Mouse (Mus musculus): ENCODE results near the gene Sgce. TPM values are rescaled to one million over a fixed set of nuclear protein-coding genes. Genes with fewer than 3 reads are reported as not detected.
"Not testable (repeated sequence)": the region's sequence is repeated elsewhere in the genome, so short reads cannot be mapped to it uniquely, and the experiment has no call there.

The Sgce gene
- 31.9 and 32.7 TPM in 2 replicates for polyA plus RNA-seq (2012; rRNA removed)

- peak; percentile 18 to 65 for DNase-seq (ENCODE audit: extremely low spot score in 1 of 2, low spot score in 1 of 2)
These were observed at the start of gene Sgce, which contains the start of gene Peg10 for GRCm38 (mm10) chr6:4746696-4747439. Sgce (minus strand) TSS chr6:4747207. Peg10 (plus strand) TSS chr6:4747306.

GRCm38 (mm10) chr6:4796281-4796680 lies 49.3 kb upstream of the Sgce start:
- DNase-seq (ENCODE audit: extremely low spot score in 1 of 2, low spot score in 1 of 2): no peak

GRCm38 (mm10) chr6:4762252-4762651 lies 15.2 kb upstream of the Sgce start:
- DNase-seq (ENCODE audit: extremely low spot score in 1 of 2, low spot score in 1 of 2): no peak

GRCm38 (mm10) chr6:4761415-4762142 lies 14.6 kb upstream of the Sgce start:
- not testable (repeated sequence) for DNase-seq (ENCODE audit: extremely low spot score in 1 of 2, low spot score in 1 of 2)

GRCm38 (mm10) chr6:4754886-4755285 lies 7.9 kb upstream of the Sgce start:
- DNase-seq (ENCODE audit: extremely low spot score in 1 of 2, low spot score in 1 of 2): no peak

- no peak for DNase-seq (ENCODE audit: extremely low spot score in 1 of 2, low spot score in 1 of 2)
These were observed 7.3 kb upstream of the Sgce start for GRCm38 (mm10) chr6:4754286-4754685.

- DNase-seq (ENCODE audit: extremely low spot score in 1 of 2, low spot score in 1 of 2): no peak
These were observed 4.3 kb upstream of the Sgce start for GRCm38 (mm10) chr6:4751355-4751754.

- DNase-seq (ENCODE audit: extremely low spot score in 1 of 2, low spot score in 1 of 2): peak; percentile 91 to 94
These were observed 2.1 kb upstream of the Sgce start for GRCm38 (mm10) chr6:4749091-4749490.

GRCm38 (mm10) chr6:4748506-4748961 lies 1.5 kb upstream of the Sgce start:
- no peak for DNase-seq (ENCODE audit: extremely low spot score in 1 of 2, low spot score in 1 of 2)

- peak; percentile 17 to 53 for DNase-seq (ENCODE audit: extremely low spot score in 1 of 2, low spot score in 1 of 2)
These were observed 884 bp upstream of the Sgce start for GRCm38 (mm10) chr6:4747677-4748505.

- no peak for DNase-seq (ENCODE audit: extremely low spot score in 1 of 2, low spot score in 1 of 2)
These were observed 841 bp downstream of the Sgce start for GRCm38 (mm10) chr6:4746036-4746695.

GRCm38 (mm10) chr6:4740511-4740910 lies 6.5 kb downstream of the Sgce start:
- peak in 1 of 2 experiments; percentile 56 for DNase-seq (ENCODE audit: extremely low spot score in 1 of 2, low spot score in 1 of 2)

- DNase-seq (ENCODE audit: extremely low spot score in 1 of 2, low spot score in 1 of 2): no peak
These were observed 7.3 kb downstream of the Sgce start for GRCm38 (mm10) chr6:4739522-4740355.

GRCm38 (mm10) chr6:4738717-4739116 lies 8.3 kb downstream of the Sgce start:
- no peak for DNase-seq (ENCODE audit: extremely low spot score in 1 of 2, low spot score in 1 of 2)

GRCm38 (mm10) chr6:4738034-4738629 lies 8.9 kb downstream of the Sgce start:
- no peak for DNase-seq (ENCODE audit: extremely low spot score in 1 of 2, low spot score in 1 of 2)

GRCm38 (mm10) chr6:4736372-4736771 lies 10.6 kb downstream of the Sgce start:
- DNase-seq (ENCODE audit: extremely low spot score in 1 of 2, low spot score in 1 of 2): no peak

- DNase-seq (ENCODE audit: extremely low spot score in 1 of 2, low spot score in 1 of 2): no peak
These were observed 13.8 kb downstream of the Sgce start for GRCm38 (mm10) chr6:4733208-4733607.

GRCm38 (mm10) chr6:4731675-4732074 lies 15.3 kb downstream of the Sgce start:
- DNase-seq (ENCODE audit: extremely low spot score in 1 of 2, low spot score in 1 of 2): no peak

GRCm38 (mm10) chr6:4728305-4728704 lies 18.7 kb downstream of the Sgce start:
- no peak for DNase-seq (ENCODE audit: extremely low spot score in 1 of 2, low spot score in 1 of 2)
